Mouse (Mus musculus): Measurements from ENCODE around the gene Efcab14.

DNA sequence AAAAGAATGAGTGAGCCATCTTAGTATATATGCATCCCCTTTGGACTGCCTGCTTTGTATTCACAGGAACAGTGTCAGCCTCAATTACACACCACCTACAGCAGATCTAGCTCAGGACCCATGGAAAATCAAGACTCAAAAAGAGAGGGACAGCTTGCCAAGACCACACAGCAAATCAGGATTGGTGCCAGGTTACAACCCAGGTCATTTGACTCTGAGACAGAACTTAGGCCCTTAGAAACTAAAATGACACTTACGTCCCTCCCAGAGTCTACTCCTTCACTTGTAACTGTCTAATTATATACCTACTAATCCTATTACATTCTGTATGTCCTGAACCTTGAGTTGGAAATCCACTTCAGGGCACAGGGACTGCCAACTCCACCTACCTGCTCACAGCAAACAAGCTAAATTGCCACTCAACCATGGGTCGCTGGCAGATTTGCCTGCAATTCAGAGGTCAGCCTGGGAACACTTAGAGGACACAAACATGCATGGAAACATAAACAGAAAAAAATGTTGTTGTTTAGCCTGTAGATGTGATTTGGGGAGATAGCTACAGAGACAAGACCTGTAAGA, 33.5 kb upstream of the Efcab14 start:
- TF ChIP-seq CTCF (conservative IDR thresholded peaks at IDR 0.05; ENCODE audit: low read length) (no peak), NANOG (IDR thresholded peaks at IDR 0.05; ENCODE audit: borderline replicate concordance, low read length) (no peak)
